Mouse (Mus musculus) G1E-ER4 (cell line): ENCODE data around the gene Idh2. TPM values are rescaled to one million over a fixed set of nuclear protein-coding genes. Genes with fewer than 3 reads are reported as not detected.

Experiments
- GATA1 ChIP-seq: IDR thresholded peaks from one replicate; pipeline ENCODE4 v1.8.0; 2012; ENCODE audit warnings: low read length, inconsistent platforms
- polyA plus RNA-seq: library from polyadenylated mRNA; stranded (reverse); fragments of >175 nt; gene quantifications from 2 replicates; pipeline ENCODE4 v1.2.3, GENCODE M21; 2012

Idh2 gene
- polyA plus RNA-seq, 1 experiment = 14.1 TPM

DNA sequence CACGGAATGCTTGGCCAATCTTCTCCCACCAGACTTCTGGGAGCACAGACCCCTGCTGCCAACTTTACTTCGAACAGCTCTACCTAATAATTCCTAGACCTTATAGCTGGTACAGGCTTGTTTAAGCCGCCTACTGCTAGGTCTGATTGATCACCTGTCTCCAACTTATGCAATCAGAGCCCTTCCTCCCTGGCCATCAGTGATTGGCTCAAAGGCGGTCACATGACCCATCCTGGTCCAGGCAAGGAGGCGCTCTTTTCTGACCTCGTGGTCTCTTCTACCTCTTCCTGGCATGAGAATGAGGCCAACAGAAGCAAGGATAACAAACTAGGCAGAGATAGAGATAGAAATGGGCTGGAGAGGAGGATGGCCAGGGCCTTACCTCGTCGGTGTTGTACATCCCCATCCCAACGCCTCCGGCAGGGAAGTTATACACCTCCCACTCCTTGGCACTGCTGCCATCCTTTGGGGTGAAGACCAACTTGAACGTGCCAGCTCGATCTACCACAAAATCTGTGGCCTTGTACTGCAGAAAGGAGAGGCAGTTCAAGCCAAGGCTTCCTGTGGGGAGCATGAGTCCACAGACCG is 16.7 kb downstream of the Idh2 start:
- no peak for TF ChIP-seq GATA1

DNA sequence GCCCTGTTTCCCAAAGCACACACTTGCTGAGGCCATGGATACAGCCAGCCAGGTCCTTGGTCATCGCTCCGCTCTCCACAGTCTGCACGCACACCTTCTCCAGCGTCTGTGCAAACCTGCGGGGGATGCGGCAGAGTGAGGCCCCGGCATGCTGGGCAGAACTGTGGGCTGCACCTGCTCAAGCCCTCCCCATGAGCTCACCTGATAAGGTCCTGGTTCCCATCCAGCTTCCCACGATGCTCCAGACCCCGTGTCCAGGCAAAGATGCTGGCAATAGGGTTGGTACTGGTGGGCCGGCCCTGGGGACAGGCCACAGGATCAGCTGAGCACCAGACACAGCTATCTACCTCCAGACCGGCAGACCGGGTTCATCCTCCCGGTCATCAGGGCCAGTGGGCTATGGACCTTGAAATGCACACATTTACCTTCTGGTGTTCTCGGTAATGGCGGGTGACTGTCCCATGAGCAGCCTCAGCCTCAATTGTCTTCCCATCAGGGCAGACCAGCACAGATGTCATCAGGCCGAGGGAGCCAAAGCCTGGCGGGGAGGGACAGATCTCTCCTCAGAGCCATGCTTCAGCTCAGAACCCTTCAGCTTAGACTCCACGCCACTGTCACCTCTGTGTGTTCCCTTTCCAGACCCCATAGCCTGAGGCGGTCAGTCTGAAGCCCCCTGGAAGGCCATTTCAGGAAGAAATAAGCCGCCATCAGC is 19.4 kb downstream of the Idh2 start:
- no peak for TF ChIP-seq GATA1

DNA sequence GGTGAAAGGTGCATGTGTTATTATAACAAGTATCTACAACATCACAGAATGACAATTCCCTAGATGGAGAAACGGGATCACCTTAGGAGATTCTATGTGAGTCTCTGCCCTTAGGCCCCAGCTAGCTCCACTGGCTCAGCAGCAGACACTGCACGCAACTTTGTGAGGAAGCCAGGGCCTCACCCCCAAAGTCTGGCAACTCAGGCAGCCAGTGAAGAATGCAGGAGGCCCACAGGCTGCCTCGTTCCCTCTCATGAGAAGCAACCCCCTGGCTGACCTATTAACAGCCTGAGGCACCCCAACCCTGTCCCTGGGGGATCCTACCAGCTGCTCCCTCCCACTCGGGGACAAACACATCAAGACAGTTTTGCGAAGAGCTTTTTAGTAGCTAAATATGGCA is 20.7 kb downstream of the Idh2 start:
- TF ChIP-seq GATA1 = no peak

DNA sequence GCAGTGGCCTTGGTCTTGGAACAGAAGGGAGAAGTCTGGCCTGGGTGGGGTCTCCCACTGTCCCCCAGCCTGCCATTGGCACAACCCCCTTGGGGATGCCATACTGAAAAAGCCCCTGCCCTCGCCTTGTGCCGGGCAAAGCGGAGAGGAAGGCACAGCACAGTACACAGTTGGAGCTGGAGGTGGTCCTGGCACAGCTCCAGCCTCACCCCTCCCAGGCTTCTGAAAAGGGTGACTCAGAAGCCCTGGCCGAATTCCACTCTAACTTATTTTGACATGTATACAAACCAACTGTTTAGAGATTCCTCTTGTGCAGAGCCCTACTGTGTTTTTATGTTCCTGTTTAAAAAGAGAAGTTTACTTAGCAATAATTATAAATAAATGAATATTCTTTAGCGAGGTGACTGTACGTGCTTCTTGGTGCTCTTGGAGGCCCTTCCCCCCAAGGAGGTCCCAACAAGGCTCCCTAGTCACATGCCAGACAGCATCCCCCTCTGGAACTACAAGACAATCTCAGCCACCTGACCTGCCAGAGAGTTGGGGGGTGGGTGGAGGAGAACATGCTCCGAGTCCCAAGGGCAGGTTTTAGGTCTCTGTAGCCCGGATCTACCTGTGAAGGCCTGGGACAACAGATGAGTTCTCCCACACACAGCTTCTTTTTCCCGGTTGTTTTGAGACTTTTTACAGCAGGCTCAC is 22.7 kb downstream of the Idh2 start:
- TF ChIP-seq GATA1 = no peak

DNA sequence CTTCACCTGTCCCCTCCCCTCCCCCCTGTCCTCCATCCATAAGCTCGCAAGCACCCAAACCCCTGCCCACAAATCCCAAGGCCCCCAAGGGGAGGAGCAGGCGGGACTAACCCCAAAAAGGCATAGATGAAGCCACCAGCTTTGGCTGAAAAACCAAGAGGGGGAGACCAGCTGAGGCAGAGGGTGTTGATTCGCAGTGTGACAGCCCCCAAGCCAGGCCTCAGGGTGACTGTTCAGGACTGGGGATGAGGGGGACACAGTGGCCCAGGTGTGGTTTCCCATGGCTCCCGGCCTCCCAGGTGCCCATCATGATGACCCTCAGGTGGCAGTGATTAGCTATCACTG is 23.4 kb downstream of the Idh2 start:
- no peak for TF ChIP-seq GATA1

DNA sequence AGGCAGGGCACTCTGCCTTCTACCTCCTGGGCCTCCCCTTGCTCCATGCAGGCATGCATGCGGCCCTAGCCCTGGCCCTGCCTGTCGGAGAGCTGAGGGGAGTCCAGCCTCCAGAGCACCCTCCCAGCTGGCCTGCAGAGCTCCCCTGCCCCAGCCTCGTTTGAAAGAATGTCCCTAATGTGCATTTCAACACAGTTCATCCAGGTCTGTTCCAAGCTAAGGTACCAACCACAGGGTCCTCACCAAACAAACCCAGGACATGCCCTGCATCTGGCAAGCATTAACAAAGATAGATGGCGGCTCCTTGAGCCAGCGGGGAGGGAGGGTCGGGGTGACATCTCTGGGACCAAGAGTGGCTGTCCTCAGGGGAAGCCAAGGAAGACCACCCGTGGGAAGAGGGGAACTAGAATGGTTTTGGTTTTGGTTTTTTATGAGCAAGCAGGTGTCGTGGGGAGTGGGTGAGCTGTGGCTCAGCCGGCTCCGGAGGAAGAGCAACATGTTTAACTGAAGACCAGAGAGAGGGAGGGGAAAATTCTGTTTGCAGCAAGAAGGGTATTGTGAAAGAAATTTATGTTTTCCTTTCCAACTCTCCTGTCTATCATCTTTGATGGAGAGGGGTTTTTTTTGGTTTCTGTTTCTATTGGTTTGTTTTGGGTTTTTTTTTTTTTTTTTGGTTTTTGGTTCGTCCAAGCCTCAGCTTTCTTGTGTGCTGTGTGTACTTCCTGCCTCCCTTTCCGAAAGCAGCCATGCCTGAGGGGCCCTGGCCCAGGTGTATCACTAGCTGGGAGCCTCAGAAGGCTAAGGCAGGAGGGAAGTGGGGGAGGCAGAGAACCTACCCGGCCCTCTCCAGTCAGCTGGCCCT is 24.0 kb downstream of the Idh2 start:
- TF ChIP-seq GATA1 = no peak

DNA sequence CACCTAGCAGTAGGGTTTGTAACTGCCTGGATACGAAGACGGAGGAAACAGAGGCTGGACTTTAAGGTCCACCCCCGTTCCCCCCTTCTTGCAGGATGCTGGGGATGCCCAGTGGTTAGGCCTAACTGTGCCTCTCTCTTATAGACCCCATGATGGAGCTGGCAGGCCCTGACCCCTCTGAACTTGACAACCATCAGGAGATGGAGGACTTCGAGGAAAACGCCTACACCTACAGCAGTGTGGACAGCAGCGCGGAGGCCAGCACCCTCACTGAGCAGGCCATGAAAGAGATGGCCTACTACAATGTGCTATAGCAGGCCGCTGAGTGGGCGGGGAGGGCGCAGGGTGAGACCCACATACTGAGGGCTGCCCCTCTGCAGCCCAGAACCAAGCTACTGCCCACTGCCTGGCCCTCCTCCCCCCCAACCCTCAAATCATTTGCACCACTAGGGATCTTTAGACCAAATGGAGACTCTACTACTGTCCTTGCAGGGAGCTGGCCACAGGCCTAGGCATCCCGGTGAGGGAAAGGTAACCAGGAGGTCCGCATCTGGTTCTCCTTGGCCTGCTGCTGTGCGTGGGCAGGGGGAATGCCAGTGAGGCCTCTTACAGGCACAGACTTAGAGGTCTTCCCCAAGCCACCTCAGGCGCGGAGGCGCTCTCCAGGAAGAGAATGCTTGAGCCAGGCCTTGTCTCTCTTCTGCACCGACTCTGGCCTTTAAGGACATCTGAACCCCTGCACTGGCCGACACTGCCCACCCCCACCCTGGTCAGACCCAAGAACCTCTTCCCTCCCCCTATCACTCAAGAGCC is 24.8 kb downstream of the Idh2 start:
- TF ChIP-seq GATA1 = no peak

DNA sequence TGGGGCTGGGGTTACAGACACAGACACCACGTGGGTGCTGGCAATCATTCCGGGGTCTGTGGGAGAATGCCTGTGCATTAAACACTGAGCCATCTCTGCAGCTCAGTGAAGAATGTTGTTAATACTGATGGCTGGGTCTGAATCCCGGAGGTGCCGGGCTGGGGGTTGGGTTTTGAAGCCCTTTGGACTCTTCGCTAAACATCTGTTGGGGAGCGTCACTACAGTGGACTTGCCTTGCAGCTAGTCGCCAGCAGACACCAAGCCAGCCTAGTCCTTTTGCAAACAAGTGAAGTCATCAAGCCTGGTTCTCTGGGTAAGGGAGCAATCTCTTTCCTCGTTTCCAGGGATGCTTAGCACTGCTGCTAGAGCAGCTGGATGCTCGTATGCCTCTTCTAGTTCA is 27.0 kb downstream of the Idh2 start:
- TF ChIP-seq GATA1 = no peak

DNA sequence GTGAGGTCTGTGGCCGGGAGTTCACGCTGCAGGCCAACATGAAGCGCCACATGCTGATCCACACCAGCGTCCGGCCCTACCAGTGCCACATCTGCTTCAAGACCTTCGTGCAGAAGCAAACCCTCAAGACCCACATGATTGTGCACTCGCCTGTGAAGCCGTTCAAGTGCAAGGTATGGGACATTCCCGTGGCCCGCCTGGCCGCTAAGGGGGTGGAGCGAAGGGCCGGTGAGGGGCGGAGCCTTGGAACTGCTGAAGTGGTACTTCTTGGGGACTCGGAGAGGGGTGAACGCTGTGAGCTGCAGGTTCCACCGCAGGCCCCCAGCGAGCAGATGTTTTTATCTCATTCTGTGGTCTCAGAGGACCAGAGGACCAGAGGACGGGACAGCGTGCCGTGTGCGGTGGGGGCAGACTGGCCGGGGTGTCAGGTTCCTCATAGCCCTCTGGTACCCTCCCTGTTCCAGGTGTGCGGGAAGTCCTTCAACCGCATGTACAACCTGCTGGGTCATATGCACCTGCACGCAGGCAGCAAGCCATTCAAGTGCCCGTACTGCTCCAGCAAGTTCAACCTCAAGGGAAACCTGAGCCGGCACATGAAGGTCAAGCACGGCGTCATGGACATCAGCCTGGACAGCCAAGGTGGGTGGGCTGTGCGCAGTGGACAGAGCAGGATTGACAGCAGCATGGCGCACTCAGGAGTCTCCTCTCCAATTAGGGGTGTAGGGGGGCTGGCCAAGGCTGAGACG is 29.0 kb downstream of the Idh2 start:
- no peak for TF ChIP-seq GATA1

DNA sequence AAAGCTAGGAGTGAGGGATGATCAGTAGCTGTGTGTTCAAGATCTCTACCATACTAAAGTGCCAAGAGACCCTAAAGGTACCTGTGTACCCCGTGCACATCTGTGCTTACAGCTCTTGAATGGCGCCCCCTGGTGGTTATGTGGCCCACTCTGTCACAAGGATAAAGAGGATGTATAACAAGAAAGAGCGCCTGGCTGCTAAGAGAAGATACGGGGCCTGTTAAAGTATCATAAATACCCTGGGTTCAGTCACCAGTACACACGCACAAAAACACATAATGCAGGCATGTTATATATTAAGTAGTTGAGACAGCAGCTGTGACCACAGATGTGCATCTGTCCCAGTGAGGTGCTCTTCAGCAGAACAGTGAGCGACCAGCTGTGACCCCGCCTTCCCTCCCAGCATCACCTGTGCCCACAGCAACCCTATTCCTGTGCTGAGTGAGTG is 30.7 kb downstream of the Idh2 start:
- TF ChIP-seq GATA1 = no peak

DNA sequence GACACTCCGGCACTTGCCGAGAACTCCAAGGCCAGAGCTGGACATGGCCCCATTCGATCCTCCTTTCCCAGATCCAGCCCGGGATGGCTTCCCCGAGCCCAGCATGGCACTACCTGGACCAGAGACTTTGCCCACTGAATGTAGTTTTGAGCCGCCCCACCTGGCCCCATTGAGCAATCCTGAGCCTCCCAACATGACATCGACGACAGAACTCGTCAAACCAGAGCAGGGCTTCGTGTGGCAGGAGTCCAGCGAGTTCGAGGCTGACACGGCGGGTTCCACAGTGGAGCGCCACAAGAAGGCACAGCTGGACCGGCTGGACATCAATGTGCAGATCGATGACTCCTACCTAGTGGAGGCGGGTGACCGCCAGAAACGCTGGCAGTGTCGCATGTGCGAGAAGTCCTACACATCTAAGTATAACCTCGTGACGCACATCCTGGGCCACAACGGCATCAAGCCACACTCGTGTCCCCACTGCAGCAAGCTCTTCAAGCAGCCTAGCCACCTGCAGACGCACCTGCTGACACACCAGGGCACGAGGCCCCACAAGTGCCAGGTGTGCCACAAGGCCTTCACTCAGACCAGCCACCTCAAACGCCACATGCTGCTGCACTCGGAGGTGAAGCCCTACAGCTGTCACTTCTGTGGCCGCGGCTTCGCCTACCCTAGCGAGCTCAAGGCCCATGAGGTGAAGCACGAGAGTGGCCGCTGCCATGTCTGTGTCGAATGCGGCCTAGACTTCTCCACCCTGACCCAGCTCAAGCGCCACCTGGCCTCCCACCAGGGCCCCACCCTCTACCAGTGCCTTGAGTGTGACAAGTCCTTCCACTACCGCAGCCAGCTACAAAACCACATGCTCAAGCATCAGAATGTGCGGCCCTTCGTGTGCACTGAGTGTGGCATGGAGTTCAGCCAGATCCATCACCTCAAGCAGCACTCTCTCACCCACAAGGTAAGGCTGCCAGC is 33.3 kb downstream of the Idh2 start:
- no peak for TF ChIP-seq GATA1

DNA sequence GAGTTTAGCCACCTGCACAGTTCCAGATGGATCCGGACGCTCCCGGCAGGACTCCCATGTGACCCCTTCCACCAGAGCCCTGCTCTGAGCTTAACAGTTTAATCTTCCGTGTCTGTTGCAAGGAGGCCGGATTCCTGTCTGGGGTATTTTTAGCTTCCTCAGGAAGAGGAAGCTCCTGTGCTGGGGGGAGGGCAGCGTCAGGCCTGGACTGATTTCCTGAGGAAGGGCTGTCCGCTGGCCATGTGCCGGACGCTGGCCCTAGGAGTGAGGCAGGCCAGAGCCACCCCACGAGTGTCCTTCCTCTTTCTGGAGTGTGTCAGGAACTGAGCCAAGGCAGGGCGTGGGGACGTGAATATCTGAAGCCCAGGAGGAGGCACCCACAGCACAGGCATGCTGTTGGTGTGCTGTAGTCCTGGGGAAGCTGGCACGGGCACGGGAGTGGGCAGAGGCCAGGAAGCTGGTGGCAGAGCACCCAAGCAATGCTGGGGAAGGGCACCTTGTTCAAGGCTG is 36.3 kb downstream of the Idh2 start:
- TF ChIP-seq GATA1 = no peak

DNA sequence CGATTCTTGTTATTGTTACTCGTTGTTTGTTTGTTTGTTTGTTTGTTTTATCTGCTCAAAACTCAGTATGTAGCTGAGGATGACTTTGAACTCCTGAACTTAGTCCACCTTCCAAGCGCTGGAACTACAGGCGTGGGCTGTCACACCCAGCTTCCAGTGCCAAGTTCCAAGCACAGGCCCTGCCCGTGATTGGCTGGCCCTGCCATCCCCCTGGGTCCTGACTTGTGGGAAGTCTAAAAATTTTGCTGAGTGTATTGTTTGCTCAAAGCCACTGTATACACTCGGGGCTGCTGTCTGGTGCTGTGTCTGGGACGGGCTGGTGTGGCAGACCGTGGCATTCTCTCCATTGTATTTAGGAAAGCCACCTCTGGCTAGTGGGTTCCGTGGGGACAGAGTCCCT is 37.4 kb downstream of the Idh2 start:
- TF ChIP-seq GATA1 = no peak
